Mouse (Mus musculus) C2C12 (cell line): ENCODE measurements around the gene Ap4e1.

Source experiments
- CTCF ChIP-seq: IDR thresholded peaks from one replicate; pipeline ENCODE4 v1.5.1; 2011; ENCODE audit not compliant: control insufficient read depth, insufficient read depth, insufficient read length
- MAX ChIP-seq: IDR thresholded peaks from one replicate; pipeline ENCODE4 v1.6.1; 2011; ENCODE audit warnings: mild to moderate bottlenecking, control low read depth
- MYOD1 ChIP-seq: IDR thresholded peaks from one replicate; pipeline ENCODE4 v1.6.1; 2011; ENCODE audit warnings: low read depth; ENCODE audit not compliant: control insufficient read depth, insufficient read length
- MYOG ChIP-seq: IDR thresholded peaks from one replicate; pipeline ENCODE4 v1.6.1; 2011; ENCODE audit not compliant: control insufficient read depth, insufficient read length; ENCODE audit errors: extremely low read depth
- USF1 ChIP-seq: IDR thresholded peaks from one replicate; pipeline ENCODE4 v1.6.1; 2011; ENCODE audit warnings: low read depth, mild to moderate bottlenecking, control low read depth, moderate library complexity

GRCm38 (mm10) chr2:126998219-126998618 is 10.3 kb upstream of the Ap4e1 start:
- TF ChIP-seq CTCF (no peak), MAX (no peak), MYOD1 (no peak), MYOG (no peak), USF1 (no peak)
